Mouse (Mus musculus) liver, adult 2 months (tissue): Measurements from ENCODE around the gene Ptafr. TPM values are rescaled to one million over a fixed set of nuclear protein-coding genes. Genes with fewer than 3 reads are reported as not detected.

Experiments used
- DNase-seq: peaks from one replicate; pipeline ENCODE4 v3.0.0-alpha.2; 2011; ENCODE audit warnings: low read depth, low spot score; ENCODE audit errors: extremely low read depth
- H3K27ac ChIP-seq: fragments of 200-500 bp; replicated peaks from 2 replicates; pipeline ENCODE4 v1.5.1; 2012; ENCODE audit warnings: low read depth, mild to moderate bottlenecking, control low read depth, inconsistent platforms, low read length; ENCODE audit not compliant: insufficient read depth
- H3K27me3 ChIP-seq: fragments of 200-500 bp; 2 replicates; pipeline ENCODE4 v1.6.1; 2012; ENCODE audit warnings: mild to moderate bottlenecking, moderate library complexity, low read length, inconsistent platforms; ENCODE audit not compliant: control insufficient read depth, insufficient read depth
- H3K36me3 ChIP-seq: fragments of 200-500 bp; 2 replicates; pipeline ENCODE4 v1.6.1; 2012; ENCODE audit warnings: low read length, inconsistent platforms; ENCODE audit not compliant: control insufficient read depth, insufficient read depth
- H3K4me1 ChIP-seq: fragments of 200-500 bp; 2 replicates; pipeline ENCODE4 v1.6.1; 2011; ENCODE audit warnings: low read length; ENCODE audit not compliant: control insufficient read depth, insufficient read depth
- H3K4me3 ChIP-seq: fragments of 200-500 bp; 2 replicates; pipeline ENCODE4 v1.5.1; 2011; ENCODE audit warnings: low read depth, mild to moderate bottlenecking, control low read depth, low read length, moderate library complexity; ENCODE audit not compliant: insufficient read depth
- H3K79me2 ChIP-seq: fragments of 200-500 bp; 2 replicates; pipeline ENCODE4 v1.6.1; 2012; ENCODE audit warnings: inconsistent platforms, mild to moderate bottlenecking, low read length, moderate library complexity; ENCODE audit not compliant: control insufficient read depth, insufficient read depth
- H3K9ac ChIP-seq: fragments of 200-500 bp; 2 replicates; pipeline ENCODE4 v1.6.1; 2012; ENCODE audit warnings: low read depth, mild to moderate bottlenecking, control low read depth, inconsistent platforms, low read length
- CTCF ChIP-seq: fragments of 200-500 bp; IDR thresholded peaks from 2 replicates; pipeline ENCODE4 v1.5.1; 2011; ENCODE audit warnings: low read depth, low read length, control low read depth
- POLR2A ChIP-seq: fragments of 200-500 bp; IDR thresholded peaks from 2 replicates; pipeline ENCODE4 v1.6.1; 2011; ENCODE audit warnings: low read length, control low read depth; ENCODE audit not compliant: insufficient read depth; ENCODE audit errors: extremely low read depth
- WGBS: fragments of 180-500 bp; shearing (Covaris S2); methylation state at CpG from one replicate; pipeline ENCODE4 v1.1.7; 2018; 5-methylcytosine and 5-hydroxymethylcytosine counted together
- polyA plus RNA-seq: library from polyadenylated mRNA; depleted of rRNA; stranded (reverse); fragments of >200 nt; gene quantifications from 2 replicates; pipeline ENCODE4 v1.2.3, GENCODE M21; 2012
- total RNA-seq: library from RNA; depleted of rRNA; stranded (reverse); fragments of >200 nt; gene quantifications from 2 replicates; pipeline ENCODE4 v1.2.3, GENCODE M21; 2014

Ptafr gene
- total and polyA plus RNA-seq, 2 experiments, result 1.0 TPM

DNA sequence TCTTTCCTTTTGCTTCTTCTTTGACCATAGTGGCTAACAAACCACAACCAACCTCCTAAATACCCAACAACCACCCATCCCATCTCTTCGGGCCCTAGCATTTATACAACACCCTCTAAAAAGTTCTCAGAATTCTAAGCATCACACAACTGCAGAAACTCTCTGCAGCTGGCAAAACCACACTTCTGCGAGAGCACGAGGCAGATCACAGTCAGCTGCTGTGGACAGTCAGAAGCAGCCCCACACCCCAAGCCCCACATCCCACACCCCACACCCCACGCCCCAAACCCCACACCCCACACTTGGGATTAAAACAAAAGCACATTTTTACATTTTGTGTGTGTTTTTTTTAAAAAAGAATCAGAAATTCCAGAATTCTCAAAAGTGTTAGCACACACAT lies 39.6 kb downstream of the Ptafr start:
- no peaks in the 10 kb centered on the region for H3K27me3 ChIP-seq
- WGBS, result 94% methylated on average over 4 of the region's 4 CpGs
- H3K9ac ChIP-seq, result no peak overlapping the region
- no peak overlapping the region for H3K4me3 ChIP-seq
- H3K4me1 ChIP-seq, result no peaks in the 10 kb centered on the region; the same call in 1 of the 2 replicates
- H3K27ac ChIP-seq, result no peak overlapping the region
- H3K79me2 ChIP-seq, result no peaks in the 10 kb centered on the region
- no peaks in the 10 kb centered on the region for H3K36me3 ChIP-seq
- DNase-seq, result no peak
- TF ChIP-seq POLR2A, result no peak
- no peak for TF ChIP-seq CTCF

DNA sequence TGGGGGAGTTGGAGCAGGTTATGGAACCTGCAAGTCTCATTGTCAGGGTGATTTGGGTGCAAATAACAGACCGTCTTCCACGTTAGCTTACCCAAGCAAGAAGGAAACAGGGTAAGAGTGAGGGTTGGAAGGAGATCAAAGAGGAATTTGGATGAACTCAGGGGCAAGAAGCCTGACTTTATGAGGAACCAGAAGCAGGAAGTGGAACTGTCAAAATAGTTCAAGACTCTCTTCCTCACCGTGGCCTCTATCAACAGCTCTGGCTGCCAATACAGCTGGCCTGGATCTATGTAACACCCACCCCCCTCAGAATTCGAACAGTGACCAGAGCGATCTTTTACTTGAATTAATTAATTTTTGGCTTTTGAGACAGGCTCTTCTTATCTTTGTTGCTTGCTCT lies 41.9 kb downstream of the Ptafr start:
- Histone ChIP-seq H3K4me3 (no peak overlapping the region), H3K79me2 (no peaks in the 10 kb centered on the region), H3K4me1 (peaks cover 2% of the 10 kb centered on the region; the same call in 1 of the 2 replicates), H3K9ac (no peak overlapping the region), H3K27ac (no peak overlapping the region), H3K36me3 (no peaks in the 10 kb centered on the region), H3K27me3 (no peaks in the 10 kb centered on the region)
- TF ChIP-seq POLR2A (no peak), CTCF (no peak)
- WGBS, result 68% methylated on average over 5 of the region's 5 CpGs
- peak; percentile 57 for DNase-seq

- H3K4me3 ChIP-seq, result no peak overlapping the region
- no peaks in the 10 kb centered on the region for H3K36me3 ChIP-seq
- no peaks in the 10 kb centered on the region for H3K27me3 ChIP-seq
- H3K4me1 ChIP-seq, result peaks cover 2% of the 10 kb centered on the region; the same call in 1 of the 2 replicates
- DNase-seq, result no peak
- H3K27ac ChIP-seq, result no peak overlapping the region
- WGBS, result 56% methylated on average over 4 of the region's 4 CpGs
- H3K9ac ChIP-seq, result no peak overlapping the region
- H3K79me2 ChIP-seq, result no peaks in the 10 kb centered on the region
- TF ChIP-seq POLR2A (no peak), CTCF (no peak)
Measured at GRCm38 (mm10) chr4:132608147-132608546, 44.3 kb downstream of the Ptafr start.

- TF ChIP-seq CTCF (no peak), POLR2A (no peak)
- 0 out of 2 replicates have a peak overlapping the region, but pooled peaks have one; percentile 26 for H3K27ac ChIP-seq
Measured at GRCm38 (mm10) chr4:132610301-132610984, 46.6 kb downstream of the Ptafr start.

GRCm38 (mm10) chr4:132611320-132611719 lies 47.5 kb downstream of the Ptafr start:
- no peak for DNase-seq

More at GRCm38 (mm10) chr4:132610301-132610984, 46.6 kb downstream of the Ptafr start:
- peak; percentile 69 for DNase-seq
- H3K4me1 ChIP-seq, result peaks cover 2% of the 10 kb centered on the region; the same call in 1 of the 2 replicates
- H3K4me3 ChIP-seq, result no peak overlapping the region
- no peaks in the 10 kb centered on the region for H3K36me3 ChIP-seq
- 68% methylated on average over 3 of the region's 3 CpGs for WGBS
- no peaks in the 10 kb centered on the region for H3K27me3 ChIP-seq
- H3K79me2 ChIP-seq, result no peaks in the 10 kb centered on the region
- no peak overlapping the region for H3K9ac ChIP-seq

DNA sequence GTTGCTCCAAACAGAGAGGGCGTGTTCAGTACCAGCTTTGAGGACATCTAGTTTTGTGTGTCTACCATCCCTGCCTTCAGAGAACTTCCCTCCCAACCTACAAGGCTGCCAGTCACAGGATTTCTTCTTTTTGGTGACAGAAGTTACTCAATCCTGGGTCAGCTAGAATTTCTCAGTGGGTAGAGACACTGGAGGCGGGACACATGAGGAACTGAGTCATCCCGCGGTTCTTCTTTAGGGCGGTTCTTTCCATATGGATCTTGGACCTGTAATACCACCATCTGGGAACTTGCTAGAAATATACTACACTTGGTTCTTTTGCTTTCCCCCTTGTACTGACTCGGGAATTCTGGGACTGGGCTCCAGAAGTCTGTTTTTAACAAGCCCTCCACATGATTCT lies 54.0 kb downstream of the Ptafr start:
- Histone ChIP-seq H3K79me2 (no peaks in the 10 kb centered on the region), H3K4me1 (no peaks in the 10 kb centered on the region), H3K4me3 (no peak overlapping the region), H3K9ac (no peak overlapping the region), H3K27ac (no peak overlapping the region), H3K27me3 (no peaks in the 10 kb centered on the region), H3K36me3 (no peaks in the 10 kb centered on the region)
- TF ChIP-seq CTCF (no peak), POLR2A (no peak)
- peak; percentile 28 for DNase-seq
- 88% methylated on average over 6 of the region's 6 CpGs for WGBS

More at GRCm38 (mm10) chr4:132611320-132611719, 47.5 kb downstream of the Ptafr start:
- Histone ChIP-seq H3K4me3 (no peak overlapping the region), H3K27me3 (no peaks in the 10 kb centered on the region), H3K36me3 (no peaks in the 10 kb centered on the region), H3K4me1 (0 out of 2 replicates have a peak, but pooled peaks cover 2% of the 10 kb centered on the region), H3K27ac (no peak overlapping the region), H3K9ac (no peak overlapping the region), H3K79me2 (no peaks in the 10 kb centered on the region)
- WGBS, result 84% methylated on average over 8 of the region's 8 CpGs
- TF ChIP-seq CTCF (no peak), POLR2A (no peak)
